Mouse (Mus musculus): Measurements from ENCODE around the gene Cd248.

DNA sequence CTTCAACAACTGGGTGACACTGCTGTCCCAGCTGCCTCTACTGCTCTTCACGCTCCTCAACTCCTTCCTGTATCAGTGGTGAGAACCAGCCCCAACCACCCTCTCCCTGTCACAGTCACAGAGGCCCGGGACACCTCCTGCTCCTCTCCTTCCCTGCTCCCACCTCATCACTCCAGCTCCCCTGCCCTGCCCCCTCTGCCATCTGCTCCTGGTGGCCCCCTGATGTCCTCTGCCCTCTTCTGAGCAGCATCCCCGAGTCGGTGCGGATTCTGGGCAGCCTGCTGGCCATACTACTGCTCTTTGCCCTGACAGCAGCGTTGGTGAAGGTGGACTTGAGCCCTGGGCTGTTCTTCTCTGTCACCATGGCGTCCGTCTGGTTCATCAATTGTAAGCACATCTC is 41.8 kb upstream of the Cd248 start:
- TF ChIP-seq POLR2A (IDR thresholded peaks at IDR 0.05; ENCODE audit: extremely low read depth, insufficient read depth, low read length) (no peak), CTCF (IDR thresholded peaks at IDR 0.05; ENCODE audit: extremely low read depth, insufficient read depth, low read length) (no peak)
